Mouse (Mus musculus) adrenal gland, adult 10 weeks (tissue): ENCODE results near the gene Gabrg1. TPM values are rescaled to one million over a fixed set of nuclear protein-coding genes. Genes with fewer than 3 reads are reported as not detected.

ENCODE experiments used
- polyA plus RNA-seq: library from polyadenylated mRNA; stranded (reverse); fragments of 350-450 nt; fragmentation: Illumina TruSeq; extraction: RNeasy Lipid Tissue Mini Kit (QIAGEN cat#74804); gene quantifications from one replicate; pipeline ENCODE4 v1.2.3, GENCODE M21; 2014; ENCODE audit warnings: low read depth, low replicate concordance

Gabrg1 gene
- not detected for polyA plus RNA-seq

GRCm38 (mm10) chr5:70842192-70843095, at the start of gene Gabrg1:
Gabrg1 (minus strand) TSS chr5:70842617.

